Mouse (Mus musculus): Measurements from ENCODE around the gene 1190007I07Rik. TPM values are rescaled to one million over a fixed set of nuclear protein-coding genes. Genes with fewer than 3 reads are reported as not detected.

1190007I07Rik gene
- 2.5 and 3.6 TPM in 2 replicates for total RNA-seq (2023)

GRCm38 (mm10) chr10:82622671-82623552, at the start of gene 1190007I07Rik:
Gene 1190007I07Rik (minus strand): TSS chr10:82623228.

GRCm38 (mm10) chr10:82629586-82630255, 6.7 kb upstream of the 1190007I07Rik start, which contains the start of gene Tdg:
Gene Tdg (plus strand): TSS chr10:82629828.

Other genes starting within 250 kb of the 1190007I07Rik start
- gene Gm1553, start 130.6 kb downstream of the 1190007I07Rik start, total RNA-seq (2023): not detected in 2 replicates
- gene Tdg, start 6.6 kb upstream of the 1190007I07Rik start, total RNA-seq (2023): 55.1 and 62.2 TPM in 2 replicates
- gene Glt8d2, start 67.4 kb upstream of the 1190007I07Rik start, total RNA-seq (2023): 0.98 and 1.8 TPM in 2 replicates
- 28.0 and 30.6 TPM in 2 replicates for gene Hcfc2, start 72.9 kb upstream of the 1190007I07Rik start, total RNA-seq (2023)
- gene Nfyb, start 140.9 kb upstream of the 1190007I07Rik start, total RNA-seq (2023): 31.5 and 32.3 TPM in 2 replicates
- 57.5 and 61.0 TPM in 2 replicates for gene Txnrd1, start 210.7 kb upstream of the 1190007I07Rik start, total RNA-seq (2023)
- gene Eid3, start 243.4 kb upstream of the 1190007I07Rik start, total RNA-seq (2023): 16.2 and 25.6 TPM in 2 replicates